Mouse (Mus musculus): ENCODE results near the gene Kirrel3.

Kirrel3 gene

DNA sequence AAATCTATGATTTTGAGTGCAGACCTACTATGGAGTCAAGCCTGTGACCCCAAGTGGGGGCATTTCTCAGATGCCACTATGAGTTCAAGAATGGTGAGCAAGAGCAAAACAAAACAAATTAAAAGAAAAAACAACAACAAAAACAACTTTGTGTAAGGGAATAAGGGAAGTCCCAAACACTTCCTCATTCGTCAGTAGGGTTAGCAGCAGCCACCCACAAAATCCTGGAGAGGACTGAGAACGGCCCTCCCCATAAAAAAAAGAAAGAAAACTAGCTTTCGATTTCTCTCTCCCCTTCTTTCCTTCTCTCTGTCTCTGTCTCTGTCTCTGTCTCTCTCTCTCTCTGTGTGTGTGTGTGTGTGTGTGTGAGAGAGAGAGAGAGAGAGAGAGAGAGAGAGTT lies 570.9 kb downstream of the Kirrel3 start:
- peak; percentile 17 for DNase-seq (ENCODE audit: low read depth, low spot score)

DNA sequence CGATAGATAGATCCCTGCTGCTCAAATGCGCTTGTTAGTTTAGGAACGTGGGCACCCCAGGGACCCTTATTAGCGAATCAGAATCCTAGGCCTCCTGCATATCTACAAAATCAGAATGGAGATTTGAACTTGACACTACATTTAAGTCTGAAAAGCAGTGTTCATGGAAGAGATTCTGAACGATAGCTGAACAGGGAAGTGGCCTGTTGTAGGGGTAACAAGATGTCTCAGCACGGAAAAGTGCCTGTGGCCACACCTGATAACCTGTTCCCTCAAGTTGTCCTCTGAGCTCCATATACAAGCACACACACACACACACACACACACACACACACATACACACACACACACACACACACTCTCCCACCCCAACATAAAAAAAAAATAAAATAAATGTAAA lies 571.9 kb downstream of the Kirrel3 start:
- no peak for DNase-seq (ENCODE audit: low read depth, low spot score)

- DNase-seq (ENCODE audit: low read depth, low spot score), result no peak
Measured at GRCm38 (mm10) chr9:35058186-35058585, 572.5 kb downstream of the Kirrel3 start.

DNA sequence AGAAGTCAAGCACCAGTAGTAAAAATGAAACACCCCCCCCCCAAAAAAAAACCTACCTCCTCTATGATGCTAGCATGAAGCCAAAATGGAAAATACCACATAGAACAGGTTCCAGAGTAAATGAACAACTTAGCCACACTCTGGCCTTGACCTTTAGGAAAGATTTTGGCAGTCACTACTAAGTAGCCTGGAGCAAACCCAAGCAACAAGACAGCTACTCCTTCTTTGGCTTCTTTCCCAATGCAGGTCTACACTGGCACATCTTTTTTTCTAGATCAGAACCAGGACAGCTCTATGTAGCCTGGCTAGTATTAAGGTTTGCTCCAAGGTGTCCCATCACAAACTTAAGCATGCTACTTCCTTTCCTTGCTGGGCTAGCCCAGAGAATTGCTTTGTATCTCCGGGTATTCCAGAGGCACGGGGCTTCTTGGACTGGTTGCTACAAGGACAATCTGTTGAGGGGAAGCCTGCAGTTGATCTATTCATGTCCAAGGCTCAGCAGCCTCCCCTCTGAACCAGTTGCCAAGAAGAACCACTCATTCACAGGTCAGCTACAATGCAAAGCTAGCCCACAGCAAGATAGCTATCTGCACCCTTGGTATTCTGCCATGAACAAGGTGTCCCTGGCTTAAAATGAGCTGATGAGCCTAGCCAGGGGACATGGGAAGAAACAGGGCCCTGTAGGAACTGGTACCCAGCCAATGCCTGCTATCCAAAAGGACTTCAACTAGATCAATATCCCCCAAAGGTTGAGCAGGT lies 573.1 kb downstream of the Kirrel3 start:
- DNase-seq (ENCODE audit: low read depth, low spot score), result no peak

DNA sequence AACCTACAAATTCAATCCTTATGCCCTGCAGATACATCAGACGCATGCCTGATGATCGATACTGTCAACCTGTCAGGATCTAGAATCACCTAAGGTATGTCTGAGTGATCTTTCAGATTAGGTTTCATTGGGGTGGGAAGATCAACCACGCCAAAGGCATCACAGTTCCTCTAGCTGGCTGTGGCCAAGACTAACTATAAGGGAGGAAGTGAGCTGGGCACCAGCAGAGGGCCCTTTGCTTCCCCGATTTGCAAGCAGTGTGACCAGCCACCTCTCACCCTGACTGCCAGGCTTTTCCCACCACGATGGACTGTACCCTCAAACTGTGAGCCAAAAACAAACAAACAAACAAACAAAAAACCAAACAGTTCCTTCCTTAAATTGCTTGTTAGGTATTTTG lies 574.2 kb downstream of the Kirrel3 start:
- peak; percentile 14 for DNase-seq (ENCODE audit: low read depth, low spot score)

DNA sequence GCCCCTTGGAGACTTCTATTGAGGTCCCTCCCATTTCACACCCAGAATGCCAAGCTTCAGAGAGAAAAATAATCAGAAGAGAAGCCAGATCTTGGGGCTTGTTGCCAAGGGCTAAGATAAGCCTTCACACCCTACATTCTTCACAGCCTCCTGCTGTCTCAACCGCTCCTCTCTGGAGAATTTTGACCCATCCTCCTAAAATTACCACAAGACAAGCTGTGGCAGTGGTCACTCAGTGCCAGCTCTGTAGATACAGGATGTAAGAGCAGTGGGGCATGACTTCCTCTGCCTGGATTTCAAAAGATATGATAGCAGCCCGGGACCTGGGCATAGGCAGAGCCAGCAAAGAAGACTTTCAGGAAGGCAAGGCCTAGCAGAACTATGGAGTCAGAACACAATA lies 575.8 kb downstream of the Kirrel3 start:
- DNase-seq (ENCODE audit: low read depth, low spot score), result no peak
